In the genomic region with DNA sequence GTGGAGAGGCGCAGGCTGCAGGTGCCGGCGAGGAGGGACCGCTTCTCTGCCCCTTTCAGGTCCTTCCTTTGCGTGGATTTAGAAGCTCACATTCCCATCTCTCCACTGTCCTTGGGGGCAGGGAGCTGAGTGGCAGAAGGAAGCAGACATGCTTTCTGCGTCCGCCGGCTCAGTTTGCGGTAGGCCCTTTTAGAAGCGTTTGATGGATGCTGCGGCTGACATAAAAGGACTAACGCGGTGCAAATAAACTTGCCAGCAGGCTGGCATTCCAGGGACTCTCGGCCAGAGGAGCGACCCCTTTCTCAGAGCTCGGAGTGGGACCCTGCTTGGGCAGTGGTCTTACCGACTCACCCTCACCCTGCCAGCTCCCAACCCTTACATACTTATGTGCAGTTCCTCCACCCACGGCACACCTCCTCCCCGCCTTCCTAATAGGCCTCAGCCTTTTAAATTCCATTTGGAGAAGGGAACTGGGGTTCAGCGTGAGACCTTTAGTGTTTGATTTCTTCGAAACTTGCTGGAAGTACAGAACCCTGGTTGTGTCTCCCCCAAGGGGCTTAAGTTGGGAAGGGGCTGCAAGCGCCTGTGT, we compare ENCODE assay signal across 8 mouse cellular contexts. TPM values are rescaled to one million over a fixed set of nuclear protein-coding genes. Genes with fewer than 3 reads are reported as not detected.
A peak's percentile ranks its signal among the peaks of the same experiment; 100 is the strongest.
DNase-seq lines count a peak whose midpoint lies in the region; ATAC-seq and TF ChIP-seq lines count a peak whose summit lies in the region.

No protein-coding gene starts in this region.

- 4% methylated on average over 22 of the region's 22 CpGs for WGBS in hindbrain, embryonic 13.5 days
- WGBS in midbrain, embryonic 11.5 days, result 4% methylated on average over 22 of the region's 22 CpGs

- H3K4me2 ChIP-seq in hindbrain, embryonic 13.5 days, result peak overlapping the region; percentile 83
- peak overlapping the region; percentile 92 for H3K4me2 ChIP-seq in midbrain, embryonic 11.5 days

- DNase-seq in cerebellum, postnatal 25 days, result no peak
- DNase-seq in testis, postnatal 14 days (ENCODE audit: low spot score), result no peak
- no peak for DNase-seq in midbrain, embryonic 11.5 days (ENCODE audit: low spot score, missing footprints)
- DNase-seq in spleen, adult 18-20 months, result no peak
- no peak for DNase-seq in right cerebral cortex, adult 18-20 months

- H3K27ac ChIP-seq in testis, adult 2 months (ENCODE audit: control insufficient read depth, insufficient read depth, low read depth, low read length), result no peak overlapping the region
- peak overlapping the region; percentile 93 for H3K27ac ChIP-seq in hindbrain, embryonic 13.5 days
- peak overlapping the region; percentile 63 for H3K27ac ChIP-seq in midbrain, embryonic 11.5 days (ENCODE audit: low read depth, low read length)

- no peaks in the 10 kb centered on the region for H3K9me3 ChIP-seq in hindbrain, embryonic 13.5 days
- H3K9me3 ChIP-seq in midbrain, embryonic 11.5 days (ENCODE audit: control insufficient read depth, low read length), result no peaks in the 10 kb centered on the region

- peak overlapping the region; percentile 92 for H3K9ac ChIP-seq in hindbrain, embryonic 13.5 days
- peak overlapping the region; percentile 81 for H3K9ac ChIP-seq in midbrain, embryonic 11.5 days (ENCODE audit: low read length)

- no peak for TF ChIP-seq CTCF in testis, adult 2 months (IDR thresholded peaks at IDR 0.05; ENCODE audit: control insufficient read depth, insufficient read depth, insufficient replicate concordance, low read depth, low read length)

- peak overlapping the region; percentile 87 for H3K4me3 ChIP-seq in testis, adult 2 months (ENCODE audit: control insufficient read depth, low read depth, low read length)
- H3K4me3 ChIP-seq in hindbrain, embryonic 13.5 days, result peak overlapping the region; percentile 59
- H3K4me3 ChIP-seq in midbrain, embryonic 11.5 days (ENCODE audit: low read depth, low read length), result peak overlapping the region; percentile 70

- no peak for TF ChIP-seq POLR2A in testis, adult 2 months (IDR thresholded peaks at IDR 0.05; ENCODE audit: control insufficient read depth, low read depth, low read length)

- ATAC-seq in cerebellum, adult (ENCODE audit: insufficient number of reproducible peaks, low FRiP score, low TSS enrichment), result 0 out of 2 replicates have a peak, but pooled peaks have one; percentile 12
- peak; percentile 23 for ATAC-seq in hindbrain, embryonic 13.5 days (ENCODE audit: low FRiP score)
- ATAC-seq in midbrain, embryonic 11.5 days (ENCODE audit: low FRiP score), result peak; percentile 36; the same call in 1 of the 2 replicates

- peaks cover 11% of the 10 kb centered on the region for H3K4me1 ChIP-seq in testis, adult 2 months (ENCODE audit: control insufficient read depth, insufficient read depth, low read length)
- H3K4me1 ChIP-seq in hindbrain, embryonic 13.5 days (replicated peaks), result peaks cover 34% of the 10 kb centered on the region
- peaks cover 12% of the 10 kb centered on the region for H3K4me1 ChIP-seq in midbrain, embryonic 11.5 days (ENCODE audit: control insufficient read depth, insufficient read depth, low read length)

- H3K36me3 ChIP-seq in testis, adult 2 months (ENCODE audit: control insufficient read depth, insufficient read depth, low read length), result no peaks in the 10 kb centered on the region
- H3K36me3 ChIP-seq in hindbrain, embryonic 13.5 days, result no peaks in the 10 kb centered on the region
- no peaks in the 10 kb centered on the region for H3K36me3 ChIP-seq in midbrain, embryonic 11.5 days (ENCODE audit: control insufficient read depth, insufficient read depth, low read length)

- no peaks in the 10 kb centered on the region for H3K27me3 ChIP-seq in testis, adult 2 months (ENCODE audit: control insufficient read depth, insufficient read depth, low read length)
- no peaks in the 10 kb centered on the region for H3K27me3 ChIP-seq in hindbrain, embryonic 13.5 days
- H3K27me3 ChIP-seq in midbrain, embryonic 11.5 days (ENCODE audit: control insufficient read depth, insufficient read depth, low read length), result no peaks in the 10 kb centered on the region

RNA-seq across cellular contexts. Expression of gene Gnb5, which starts 8.5 kb away (rescaled TPM):
- polyA plus RNA-seq in testis, adult 2 months (2012; rRNA removed), result 3.7 and 4.0 TPM in 2 replicates
- 58.3 and 60.5 TPM in 2 replicates for polyA plus RNA-seq in hindbrain, embryonic 13.5 days (2015; fragmentation: Nextera tagmentation; extraction: Ambion mirVana)
- 33.1 and 34.4 TPM in 2 replicates for polyA plus RNA-seq in midbrain, embryonic 11.5 days (2014; fragmentation: Nextera tagmentation; extraction: Ambion mirVana)

RNA-seq across cellular contexts. Expression of gene Bcl2l10, which starts 32.9 kb away (rescaled TPM):
- polyA plus RNA-seq in testis, adult 2 months (2012; rRNA removed), result 0.08 TPM in 1 of 2 replicates, not detected in the other
- polyA plus RNA-seq in hindbrain, embryonic 13.5 days (2015; fragmentation: Nextera tagmentation; extraction: Ambion mirVana), result not detected in 2 replicates
- not detected in 2 replicates for polyA plus RNA-seq in midbrain, embryonic 11.5 days (2014; fragmentation: Nextera tagmentation; extraction: Ambion mirVana)
